Mouse (Mus musculus) kidney, adult 2 months (tissue): ENCODE results near the gene Tbxas1.

ENCODE experiments used
- CTCF ChIP-seq: fragments of 200-500 bp; conservative IDR thresholded peaks from 2 replicates; pipeline ENCODE4 v1.5.1; 2011; ENCODE audit warnings: low read depth, mild to moderate bottlenecking, control low read depth, low read length, moderate library complexity, mixed read lengths; ENCODE audit not compliant: insufficient read depth, insufficient read length
- POLR2A ChIP-seq: fragments of 200-500 bp; IDR thresholded peaks from one replicate; pipeline ENCODE4 v1.6.1; 2011; ENCODE audit warnings: low read depth, low read length, control low read depth

GRCm38 (mm10) chr6:39076498-39076897 lies 201.3 kb downstream of the Tbxas1 start:
- TF ChIP-seq CTCF (no peak), POLR2A (no peak)
